Mouse (Mus musculus) ES-Bruce4 (cell line): Measurements from ENCODE around the gene Hmga1b. TPM values are rescaled to one million over a fixed set of nuclear protein-coding genes. Genes with fewer than 3 reads are reported as not detected.
"Not testable (repeated sequence)": the region's sequence is repeated elsewhere in the genome, so short reads cannot be mapped to it uniquely, and the experiment has no call there.

Experiments used
- H3K27ac ChIP-seq: 2 replicates; pipeline ENCODE4 v1.5.1; 2012; ENCODE audit warnings: low read length, inconsistent platforms; ENCODE audit not compliant: insufficient read depth
- H3K27me3 ChIP-seq: 2 replicates; pipeline ENCODE4 v1.6.1; 2012; ENCODE audit warnings: mild to moderate bottlenecking, low read length, inconsistent platforms; ENCODE audit not compliant: control insufficient read depth, poor library complexity, insufficient read depth, severe bottlenecking
- H3K36me3 ChIP-seq: 2 replicates; pipeline ENCODE4 v1.6.1; 2012; ENCODE audit warnings: inconsistent platforms, mild to moderate bottlenecking, low read length, moderate library complexity; ENCODE audit not compliant: control insufficient read depth, poor library complexity, insufficient read depth, severe bottlenecking
- H3K4me1 ChIP-seq: one replicate; pipeline ENCODE4 v1.8.1; 2011; ENCODE audit warnings: low read length; ENCODE audit not compliant: control insufficient read depth, insufficient read depth
- H3K4me3 ChIP-seq: 2 replicates; pipeline ENCODE4 v1.5.1; 2011; ENCODE audit warnings: low read depth, mild to moderate bottlenecking, low read length
- H3K9ac ChIP-seq: 2 replicates; pipeline ENCODE4 v1.6.1; 2012; ENCODE audit warnings: low read depth, mild to moderate bottlenecking, inconsistent platforms; ENCODE audit not compliant: poor library complexity, severe bottlenecking
- H3K9me3 ChIP-seq: replicated peaks from 2 replicates; pipeline ENCODE4 v1.6.1; 2012; ENCODE audit warnings: mild to moderate bottlenecking, low read length, inconsistent platforms; ENCODE audit not compliant: control insufficient read depth, poor library complexity, insufficient read depth, severe bottlenecking
- CTCF ChIP-seq: IDR thresholded peaks from one replicate; pipeline ENCODE4 v1.8.1; 2011; ENCODE audit warnings: low read depth, low read length
- EP300 ChIP-seq: IDR thresholded peaks from 2 replicates; pipeline ENCODE4 v1.6.1; 2011; ENCODE audit warnings: low read depth, low read length; ENCODE audit not compliant: insufficient read depth
- POLR2A ChIP-seq: IDR thresholded peaks from one replicate; pipeline ENCODE4 v1.8.1; 2011; ENCODE audit warnings: low read length; ENCODE audit not compliant: insufficient read depth
- polyA plus RNA-seq: library from polyadenylated mRNA; stranded (reverse); fragments of >200 nt; gene quantifications from 2 replicates; pipeline ENCODE4 v1.2.4, GENCODE M21; 2011; ENCODE audit warnings: low read depth; ENCODE audit not compliant: missing spikeins, insufficient read depth, insufficient read length

Hmga1b gene
- polyA plus RNA-seq, 1 experiment = 56.2 TPM

- no peaks in the 10 kb centered on the region for H3K4me1 ChIP-seq
- H3K9me3 ChIP-seq = no peaks in the 10 kb centered on the region
- H3K36me3 ChIP-seq = no peaks in the 10 kb centered on the region
- H3K27me3 ChIP-seq = no peaks in the 10 kb centered on the region
- H3K27ac ChIP-seq = no peak overlapping the region
- no peak overlapping the region for H3K4me3 ChIP-seq
- H3K9ac ChIP-seq = no peak overlapping the region
- TF ChIP-seq POLR2A (no peak), EP300 (no peak), CTCF (no peak)
These were observed 14.6 kb upstream of the Hmga1b start for GRCm38 (mm10) chr11:120747974-120748373.

GRCm38 (mm10) chr11:120749430-120749829, 13.2 kb upstream of the Hmga1b start:
- H3K4me3 ChIP-seq = no peak overlapping the region
- H3K27me3 ChIP-seq = no peaks in the 10 kb centered on the region
- no peak for TF ChIP-seq POLR2A
- peak; percentile 87 for TF ChIP-seq CTCF
- no peak overlapping the region for H3K9ac ChIP-seq
- H3K4me1 ChIP-seq = no peaks in the 10 kb centered on the region
- no peaks in the 10 kb centered on the region for H3K9me3 ChIP-seq
- H3K27ac ChIP-seq = no peak overlapping the region
- H3K36me3 ChIP-seq = no peaks in the 10 kb centered on the region

GRCm38 (mm10) chr11:120751606-120752005, 11.0 kb upstream of the Hmga1b start:
- Histone ChIP-seq H3K27me3 (no peaks in the 10 kb centered on the region), H3K4me3 (no peak overlapping the region), H3K9me3 (peaks cover under 1% of the 10 kb centered on the region; the same call in 1 of the 2 replicates), H3K4me1 (no peaks in the 10 kb centered on the region), H3K9ac (no peak overlapping the region), H3K36me3 (no peaks in the 10 kb centered on the region), H3K27ac (no peak overlapping the region)
- TF ChIP-seq CTCF (no peak), POLR2A (no peak), EP300 (no peak)

- H3K4me3 ChIP-seq = no peak overlapping the region
- no peak overlapping the region for H3K9ac ChIP-seq
- TF ChIP-seq CTCF = no peak
- H3K36me3 ChIP-seq = no peaks in the 10 kb centered on the region
- H3K27ac ChIP-seq = no peak overlapping the region
- H3K27me3 ChIP-seq = no peaks in the 10 kb centered on the region
- peaks cover 19% of the 10 kb centered on the region for H3K9me3 ChIP-seq
- H3K4me1 ChIP-seq = peaks cover 2% of the 10 kb centered on the region
These were observed 2.4 kb upstream of the Hmga1b start for GRCm38 (mm10) chr11:120760236-120760635.

GRCm38 (mm10) chr11:120761811-120762671, 553 bp upstream of the Hmga1b start:
- H3K4me1 ChIP-seq = peaks cover 2% of the 10 kb centered on the region
- H3K9ac ChIP-seq = no peak overlapping the region
- no peaks in the 10 kb centered on the region for H3K27me3 ChIP-seq
- H3K9me3 ChIP-seq = peaks cover 14% of the 10 kb centered on the region
- no peaks in the 10 kb centered on the region for H3K36me3 ChIP-seq
- H3K4me3 ChIP-seq = no peak overlapping the region
- H3K27ac ChIP-seq = no peak overlapping the region
- TF ChIP-seq POLR2A (no peak), EP300 (no peak), CTCF (no peak)

GRCm38 (mm10) chr11:120763121-120763999, 766 bp downstream of the Hmga1b start:
- not testable (repeated sequence) for H3K9ac ChIP-seq

GRCm38 (mm10) chr11:120767023-120767422, 4.4 kb downstream of the Hmga1b start:
- H3K4me1 ChIP-seq, H3K36me3 ChIP-seq, H3K9ac ChIP-seq, H3K27ac ChIP-seq, H3K27me3 ChIP-seq, H3K9me3 ChIP-seq, H3K4me3 ChIP-seq: not testable (repeated sequence)

More at GRCm38 (mm10) chr11:120763121-120763999, 766 bp downstream of the Hmga1b start:
- not testable (repeated sequence) for H3K27ac ChIP-seq, H3K27me3 ChIP-seq, H3K36me3 ChIP-seq, H3K4me1 ChIP-seq, H3K9me3 ChIP-seq
- peak overlapping the region; percentile 39 for H3K4me3 ChIP-seq
